Mouse (Mus musculus): ENCODE measurements around the gene Kctd19. TPM values are rescaled to one million over a fixed set of nuclear protein-coding genes. Genes with fewer than 3 reads are reported as not detected.

Kctd19 gene
- total RNA-seq, 2 experiments from 2014 or later = not detected

- DNase-seq = no peak
These were observed 57.9 kb downstream of the Kctd19 start for GRCm38 (mm10) chr8:105355179-105356024.

- no peak for DNase-seq
These were observed 58.8 kb downstream of the Kctd19 start for GRCm38 (mm10) chr8:105354549-105354948.

- no peak for DNase-seq
These were observed 59.6 kb downstream of the Kctd19 start for GRCm38 (mm10) chr8:105353583-105354135.

- DNase-seq = no peak
These were observed 63.1 kb downstream of the Kctd19 start for GRCm38 (mm10) chr8:105350186-105350585.

- no peak for DNase-seq
These were observed 64.1 kb downstream of the Kctd19 start for GRCm38 (mm10) chr8:105349096-105349771.

GRCm38 (mm10) chr8:105348450-105349095, 64.7 kb downstream of the Kctd19 start, which contains the start of gene Slc9a5:
Gene Slc9a5 (plus strand): TSS chr8:105348843.
- DNase-seq = peak in 1 of 2 experiments; percentile 46

- peak; percentile 76 to 81 for DNase-seq
These were observed 65.7 kb downstream of the Kctd19 start, which contains the start of gene Fhod1 for GRCm38 (mm10) chr8:105347428-105348221. Gene Fhod1 (minus strand): TSS chr8:105347953.

- no peak for DNase-seq
These were observed 66.5 kb downstream of the Kctd19 start for GRCm38 (mm10) chr8:105346611-105347427.

GRCm38 (mm10) chr8:105345061-105345975, 68.0 kb downstream of the Kctd19 start:
- no peak for DNase-seq

GRCm38 (mm10) chr8:105343791-105344574, 69.3 kb downstream of the Kctd19 start:
- no peak for DNase-seq

- no peak for DNase-seq
These were observed 70.5 kb downstream of the Kctd19 start for GRCm38 (mm10) chr8:105342768-105343167.

- no peak for DNase-seq
These were observed 71.9 kb downstream of the Kctd19 start for GRCm38 (mm10) chr8:105341399-105341798.

GRCm38 (mm10) chr8:105339886-105340635, 73.2 kb downstream of the Kctd19 start:
- DNase-seq = no peak

- no peak for DNase-seq
These were observed 74.3 kb downstream of the Kctd19 start for GRCm38 (mm10) chr8:105338992-105339391.

- no peak for DNase-seq
These were observed 76.8 kb downstream of the Kctd19 start for GRCm38 (mm10) chr8:105336373-105337130.

Data from layer of hippocampus, postnatal 36 days (tissue).